Mouse (Mus musculus): ENCODE data around the gene Ankrd13a. TPM values are rescaled to one million over a fixed set of nuclear protein-coding genes. Genes with fewer than 3 reads are reported as not detected.
A peak's percentile ranks its signal among the peaks of the same experiment; 100 is the strongest.

The Ankrd13a gene
- polyA plus RNA-seq, 1 experiment from 2014 or later, result 59.7 TPM

GRCm38 (mm10) chr5:114799848-114800247 is 25.4 kb downstream of the Ankrd13a start:
- TF ChIP-seq CTCF (IDR thresholded peaks at IDR 0.05; ENCODE audit: low read depth), result no peak
- Histone ChIP-seq H3K36me3 (ENCODE audit: control insufficient read depth, insufficient read depth) (peaks cover 82% of the 10 kb centered on the region), H3K27me3 (replicated peaks; ENCODE audit: control insufficient read depth, insufficient read depth, low read length) (no peaks in the 10 kb centered on the region)

GRCm38 (mm10) chr5:114801049-114801448 is 26.6 kb downstream of the Ankrd13a start:
- H3K4me1 ChIP-seq (replicated peaks; ENCODE audit: control insufficient read depth, insufficient read depth, low read length), result no peaks in the 10 kb centered on the region
- peaks cover 70% of the 10 kb centered on the region for H3K36me3 ChIP-seq (ENCODE audit: control insufficient read depth, insufficient read depth)
- H3K9me3 ChIP-seq (ENCODE audit: control insufficient read depth), result no peaks in the 10 kb centered on the region
- ATAC-seq, result peak; percentile 42; the same call in 1 of the 2 replicates
- no peaks in the 10 kb centered on the region for H3K27me3 ChIP-seq (replicated peaks; ENCODE audit: control insufficient read depth, insufficient read depth, low read length)
- H3K4me2 ChIP-seq (replicated peaks; ENCODE audit: low read depth), result no peak overlapping the region
- no peak for TF ChIP-seq CTCF (IDR thresholded peaks at IDR 0.05; ENCODE audit: low read depth)
- H3K4me3 ChIP-seq (ENCODE audit: low read depth, low read length), result no peak overlapping the region
- H3K27ac ChIP-seq (ENCODE audit: low read depth, low read length), result no peak overlapping the region
- 20% methylated on average over 8 of the region's 8 CpGs for WGBS
- H3K9ac ChIP-seq (ENCODE audit: low read depth, low read length), result no peak overlapping the region

More at GRCm38 (mm10) chr5:114799848-114800247, 25.4 kb downstream of the Ankrd13a start:
- no peaks in the 10 kb centered on the region for H3K9me3 ChIP-seq (ENCODE audit: control insufficient read depth)
- no peak overlapping the region for H3K4me2 ChIP-seq (replicated peaks; ENCODE audit: low read depth)
- H3K4me3 ChIP-seq (ENCODE audit: low read depth, low read length), result no peak overlapping the region
- 71% methylated on average over 11 of the region's 11 CpGs for WGBS
- H3K27ac ChIP-seq (ENCODE audit: low read depth, low read length), result no peak overlapping the region
- H3K4me1 ChIP-seq (replicated peaks; ENCODE audit: control insufficient read depth, insufficient read depth, low read length), result no peaks in the 10 kb centered on the region
- ATAC-seq, result no peak
- no peak overlapping the region for H3K9ac ChIP-seq (ENCODE audit: low read depth, low read length)

- H3K36me3 ChIP-seq (ENCODE audit: control insufficient read depth, insufficient read depth), result peaks cover 74% of the 10 kb centered on the region
- 94% methylated on average over 6 of the region's 6 CpGs for WGBS
- no peak overlapping the region for H3K9ac ChIP-seq (ENCODE audit: low read depth, low read length)
- no peaks in the 10 kb centered on the region for H3K4me1 ChIP-seq (replicated peaks; ENCODE audit: control insufficient read depth, insufficient read depth, low read length)
- no peak for ATAC-seq
- H3K4me3 ChIP-seq (ENCODE audit: low read depth, low read length), result no peak overlapping the region
- no peak overlapping the region for H3K4me2 ChIP-seq (replicated peaks; ENCODE audit: low read depth)
- no peaks in the 10 kb centered on the region for H3K9me3 ChIP-seq (ENCODE audit: control insufficient read depth)
- TF ChIP-seq CTCF (IDR thresholded peaks at IDR 0.05; ENCODE audit: low read depth), result no peak
- no peaks in the 10 kb centered on the region for H3K27me3 ChIP-seq (replicated peaks; ENCODE audit: control insufficient read depth, insufficient read depth, low read length)
- no peak overlapping the region for H3K27ac ChIP-seq (ENCODE audit: low read depth, low read length)
These were observed 27.4 kb downstream of the Ankrd13a start for GRCm38 (mm10) chr5:114801841-114802240.

GRCm38 (mm10) chr5:114803231-114803630 is 28.8 kb downstream of the Ankrd13a start:
- Histone ChIP-seq H3K27me3 (replicated peaks; ENCODE audit: control insufficient read depth, insufficient read depth, low read length) (no peaks in the 10 kb centered on the region), H3K4me3 (ENCODE audit: low read depth, low read length) (no peak overlapping the region), H3K36me3 (ENCODE audit: control insufficient read depth, insufficient read depth) (peaks cover 68% of the 10 kb centered on the region), H3K9ac (ENCODE audit: low read depth, low read length) (no peak overlapping the region), H3K4me2 (replicated peaks; ENCODE audit: low read depth) (no peak overlapping the region), H3K9me3 (ENCODE audit: control insufficient read depth) (no peaks in the 10 kb centered on the region), H3K4me1 (replicated peaks; ENCODE audit: control insufficient read depth, insufficient read depth, low read length) (no peaks in the 10 kb centered on the region), H3K27ac (ENCODE audit: low read depth, low read length) (no peak overlapping the region)
- no peak for ATAC-seq
- WGBS, result 94% methylated on average over 13 of the region's 13 CpGs
- TF ChIP-seq CTCF (IDR thresholded peaks at IDR 0.05; ENCODE audit: low read depth), result no peak

- H3K36me3 ChIP-seq (ENCODE audit: control insufficient read depth, insufficient read depth), result peaks cover 67% of the 10 kb centered on the region
- no peak overlapping the region for H3K9ac ChIP-seq (ENCODE audit: low read depth, low read length)
- H3K9me3 ChIP-seq (ENCODE audit: control insufficient read depth), result no peaks in the 10 kb centered on the region
- no peak for ATAC-seq
- no peaks in the 10 kb centered on the region for H3K4me1 ChIP-seq (replicated peaks; ENCODE audit: control insufficient read depth, insufficient read depth, low read length)
- H3K27ac ChIP-seq (ENCODE audit: low read depth, low read length), result no peak overlapping the region
- no peak for TF ChIP-seq CTCF (IDR thresholded peaks at IDR 0.05; ENCODE audit: low read depth)
- WGBS, result 93% methylated on average over 13 of the region's 13 CpGs
- no peak overlapping the region for H3K4me2 ChIP-seq (replicated peaks; ENCODE audit: low read depth)
- H3K4me3 ChIP-seq (ENCODE audit: low read depth, low read length), result no peak overlapping the region
- H3K27me3 ChIP-seq (replicated peaks; ENCODE audit: control insufficient read depth, insufficient read depth, low read length), result no peaks in the 10 kb centered on the region
These were observed 29.9 kb downstream of the Ankrd13a start for GRCm38 (mm10) chr5:114804335-114804734.

GRCm38 (mm10) chr5:114804958-114805357 is 30.5 kb downstream of the Ankrd13a start:
- TF ChIP-seq CTCF (IDR thresholded peaks at IDR 0.05; ENCODE audit: low read depth), result peak; percentile 59
- H3K9ac ChIP-seq (ENCODE audit: low read depth, low read length), result no peak overlapping the region
- peaks cover 61% of the 10 kb centered on the region for H3K36me3 ChIP-seq (ENCODE audit: control insufficient read depth, insufficient read depth)
- H3K4me2 ChIP-seq (replicated peaks; ENCODE audit: low read depth), result no peak overlapping the region
- no peak overlapping the region for H3K27ac ChIP-seq (ENCODE audit: low read depth, low read length)
- no peak for ATAC-seq
- WGBS, result 60% methylated on average over 3 of the region's 3 CpGs
- H3K4me1 ChIP-seq (replicated peaks; ENCODE audit: control insufficient read depth, insufficient read depth, low read length), result no peaks in the 10 kb centered on the region
- H3K9me3 ChIP-seq (ENCODE audit: control insufficient read depth), result no peaks in the 10 kb centered on the region
- H3K27me3 ChIP-seq (replicated peaks; ENCODE audit: control insufficient read depth, insufficient read depth, low read length), result no peaks in the 10 kb centered on the region
- H3K4me3 ChIP-seq (ENCODE audit: low read depth, low read length), result no peak overlapping the region

Measured in intestine, postnatal 0 days (tissue).